Mouse (Mus musculus) limb, embryonic 13.5 days (tissue): ENCODE data around the gene Abcb10. TPM values are rescaled to one million over a fixed set of nuclear protein-coding genes. Genes with fewer than 3 reads are reported as not detected.

Source experiments
- ATAC-seq: fragments of 200-750 bp; cut with Nextera tagmentation; 2 replicates; pipeline ENCODE4 v1.8.0; 2017; ENCODE audit warnings: low read depth, moderate number of reproducible peaks, moderate TSS enrichment; ENCODE audit not compliant: low FRiP score
- H3K27ac ChIP-seq: fragments of 300-500 bp; sonication (generic); 2 replicates; pipeline ENCODE4 v1.5.1; 2015; ENCODE audit warnings: inconsistent platforms, mild to moderate bottlenecking, moderate library complexity
- H3K27me3 ChIP-seq: fragments of 300-500 bp; sonication (generic); 2 replicates; pipeline ENCODE4 v1.6.1; 2015; ENCODE audit warnings: mild to moderate bottlenecking, inconsistent platforms
- H3K36me3 ChIP-seq: fragments of 300-500 bp; sonication (generic); 2 replicates; pipeline ENCODE4 v1.6.1; 2015; ENCODE audit warnings: inconsistent platforms, mild to moderate bottlenecking, moderate library complexity
- H3K4me1 ChIP-seq: fragments of 300-500 bp; sonication (generic); 2 replicates; pipeline ENCODE4 v1.6.1; 2015; ENCODE audit warnings: inconsistent platforms
- H3K4me2 ChIP-seq: fragments of 300-500 bp; sonication (generic); replicated peaks from 2 replicates; pipeline ENCODE4 v1.6.1; 2015; ENCODE audit warnings: inconsistent platforms, mild to moderate bottlenecking, moderate library complexity
- H3K4me3 ChIP-seq: fragments of 300-500 bp; sonication (generic); 2 replicates; pipeline ENCODE4 v1.5.1; 2015; ENCODE audit warnings: moderate library complexity, mild to moderate bottlenecking, inconsistent platforms
- H3K9ac ChIP-seq: fragments of 300-500 bp; sonication (generic); 2 replicates; pipeline ENCODE4 v1.6.1; 2015; ENCODE audit warnings: mild to moderate bottlenecking, inconsistent platforms
- H3K9me3 ChIP-seq: fragments of 300-500 bp; sonication (generic); 2 replicates; pipeline ENCODE4 v1.6.1; 2016; ENCODE audit warnings: inconsistent platforms
- WGBS: fragments of 180-500 bp; shearing (Covaris S2); methylation state at CpG from one replicate; pipeline ENCODE4 v1.1.7; 2015; 5-methylcytosine and 5-hydroxymethylcytosine counted together
- polyA plus RNA-seq: library from polyadenylated mRNA; unstranded; fragments of >200 nt; fragmentation: Nextera tagmentation; extraction: Ambion mirVana; gene quantifications from 2 replicates; pipeline ENCODE4 v1.2.1, GENCODE M21; 2015

Abcb10 gene
- polyA plus RNA-seq, 1 experiment from 2014 or later, result 17.0 TPM

DNA sequence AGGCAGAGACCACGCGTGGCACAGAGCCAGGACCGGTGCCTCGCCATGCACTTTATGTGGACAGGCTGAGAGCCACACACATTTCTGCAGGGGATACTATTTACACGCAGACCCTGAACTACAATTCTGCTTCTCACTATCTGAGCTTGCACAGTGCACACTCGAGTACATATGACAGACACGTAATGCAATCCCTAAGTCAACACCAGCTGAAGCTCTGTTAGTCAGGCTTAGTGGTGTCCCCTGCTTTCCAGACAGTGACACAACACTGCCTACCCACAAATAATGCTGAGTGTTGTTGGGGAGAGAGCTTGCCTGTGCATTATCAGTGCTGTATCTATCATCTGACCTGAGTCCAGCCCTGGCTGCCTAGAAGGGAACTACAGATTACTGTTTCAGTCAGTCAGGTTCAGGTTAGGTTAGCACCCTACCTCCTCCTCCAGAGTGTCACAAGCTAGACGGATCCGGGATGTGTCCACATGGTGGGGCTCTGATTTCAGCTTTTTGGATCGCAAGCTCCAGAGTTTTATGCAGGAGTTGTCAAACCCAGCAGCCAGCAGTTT lies 19.7 kb upstream of the Abcb10 start:
- Histone ChIP-seq H3K27me3 (no peaks in the 10 kb centered on the region), H3K36me3 (peaks cover 95% of the 10 kb centered on the region), H3K4me3 (no peak overlapping the region), H3K4me2 (no peak overlapping the region), H3K27ac (no peak overlapping the region), H3K4me1 (no peaks in the 10 kb centered on the region), H3K9me3 (no peaks in the 10 kb centered on the region), H3K9ac (0 out of 2 replicates have a peak overlapping the region, but pooled peaks have one; percentile 8)
- WGBS, result 93% methylated on average over 10 of the region's 10 CpGs
- ATAC-seq, result no peak

DNA sequence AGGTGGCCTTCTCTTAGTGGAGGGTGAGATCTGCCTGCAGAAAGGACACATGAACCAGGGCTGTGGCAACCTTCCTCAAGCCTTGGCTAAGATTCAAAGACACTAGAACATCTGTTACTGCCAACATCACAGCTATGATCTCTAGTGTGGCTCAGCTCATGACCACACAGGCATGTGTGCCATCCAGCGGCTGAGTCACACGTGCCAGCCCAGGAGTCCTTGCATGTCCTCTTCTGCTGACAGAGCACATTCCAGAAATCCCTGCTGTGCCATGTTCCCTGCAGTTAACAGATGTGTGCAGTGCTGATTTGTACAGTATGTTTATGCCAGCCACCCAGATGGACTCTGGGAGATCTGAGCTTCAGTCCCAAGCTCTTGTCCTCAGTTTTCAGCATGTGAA lies 16.6 kb upstream of the Abcb10 start:
- H3K4me1 ChIP-seq, result no peaks in the 10 kb centered on the region
- H3K9me3 ChIP-seq, result no peaks in the 10 kb centered on the region
- ATAC-seq, result no peak
- H3K4me2 ChIP-seq, result no peak overlapping the region
- H3K27ac ChIP-seq, result no peak overlapping the region
- H3K4me3 ChIP-seq, result no peak overlapping the region
- WGBS, result 82% methylated on average over 2 of the region's 2 CpGs
- H3K27me3 ChIP-seq, result no peaks in the 10 kb centered on the region
- H3K9ac ChIP-seq, result no peak overlapping the region
- H3K36me3 ChIP-seq, result peaks cover 90% of the 10 kb centered on the region

DNA sequence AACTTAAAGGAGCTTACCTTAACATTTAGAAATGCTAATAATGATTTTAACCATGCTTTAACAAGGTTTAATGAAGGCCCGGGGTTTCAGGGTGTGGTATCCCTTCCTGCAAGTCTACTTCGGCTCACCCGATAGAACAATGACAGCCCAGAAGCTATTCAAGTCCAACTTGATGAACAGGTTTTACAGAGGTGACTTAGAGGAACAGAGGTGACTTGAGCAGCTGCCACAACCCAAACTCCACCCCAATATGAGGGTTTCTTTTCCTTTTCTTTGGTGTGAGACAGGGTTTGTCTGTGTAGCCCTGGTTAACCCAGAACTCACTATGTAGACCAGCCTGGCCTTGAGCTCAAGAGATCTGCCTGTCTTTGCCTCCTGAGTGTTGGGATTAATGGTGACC lies 11.1 kb upstream of the Abcb10 start:
- no peaks in the 10 kb centered on the region for H3K9me3 ChIP-seq
- 94% methylated on average over 3 of the region's 3 CpGs for WGBS
- H3K4me2 ChIP-seq, result no peak overlapping the region
- no peaks in the 10 kb centered on the region for H3K27me3 ChIP-seq
- no peak for ATAC-seq
- no peak overlapping the region for H3K27ac ChIP-seq
- H3K4me1 ChIP-seq, result no peaks in the 10 kb centered on the region
- H3K36me3 ChIP-seq, result peaks cover 51% of the 10 kb centered on the region
- no peak overlapping the region for H3K4me3 ChIP-seq
- H3K9ac ChIP-seq, result no peak overlapping the region

DNA sequence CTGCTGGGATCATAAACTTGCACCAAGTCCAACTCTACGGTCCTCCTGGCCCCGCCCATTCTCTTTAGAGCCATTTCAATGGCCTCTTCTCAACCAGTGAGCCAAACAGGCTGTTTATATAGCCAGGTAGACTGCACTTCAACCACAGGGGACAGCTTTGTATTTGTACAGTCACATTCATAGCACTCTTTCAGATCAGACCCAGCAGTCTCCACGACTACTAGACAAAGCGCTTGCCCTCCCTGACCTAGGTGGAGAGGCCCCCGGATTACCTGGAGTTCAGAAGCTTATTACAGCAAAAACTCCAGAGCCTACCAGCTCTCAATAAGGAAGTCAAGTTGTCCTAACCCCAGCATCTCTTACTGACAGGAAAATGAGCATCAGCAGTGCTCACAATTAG lies 10.7 kb upstream of the Abcb10 start:
- Histone ChIP-seq H3K9me3 (no peaks in the 10 kb centered on the region), H3K4me2 (no peak overlapping the region), H3K4me1 (no peaks in the 10 kb centered on the region), H3K36me3 (peaks cover 47% of the 10 kb centered on the region), H3K27ac (no peak overlapping the region), H3K4me3 (no peak overlapping the region), H3K27me3 (no peaks in the 10 kb centered on the region), H3K9ac (no peak overlapping the region)
- WGBS, result 90% methylated on average over 5 of the region's 5 CpGs
- no peak for ATAC-seq

DNA sequence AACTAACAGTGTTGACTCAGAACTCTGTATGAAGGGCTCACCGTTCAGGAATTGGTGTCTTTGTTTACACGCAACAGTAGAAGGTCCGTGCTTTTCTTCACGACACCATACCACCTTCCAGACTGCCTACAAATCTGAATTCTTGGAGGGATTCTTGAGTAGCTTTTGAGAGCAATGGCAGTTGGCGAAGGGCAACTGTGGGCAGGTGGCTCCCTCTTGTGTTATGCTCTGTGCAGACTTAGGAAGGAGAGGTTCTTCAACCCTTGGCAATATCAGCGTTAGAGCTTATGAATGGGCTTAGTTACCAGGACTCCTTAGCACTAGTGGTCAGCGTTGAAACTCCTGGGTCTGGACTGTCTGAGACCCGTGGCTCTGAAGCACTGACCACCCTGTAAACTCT lies 9.7 kb upstream of the Abcb10 start:
- Histone ChIP-seq H3K9ac (no peak overlapping the region), H3K4me3 (no peak overlapping the region), H3K27me3 (no peaks in the 10 kb centered on the region), H3K9me3 (no peaks in the 10 kb centered on the region), H3K4me2 (no peak overlapping the region), H3K27ac (no peak overlapping the region), H3K4me1 (no peaks in the 10 kb centered on the region), H3K36me3 (peaks cover 38% of the 10 kb centered on the region)
- ATAC-seq, result no peak
- WGBS, result 90% methylated on average over 8 of the region's 8 CpGs

DNA sequence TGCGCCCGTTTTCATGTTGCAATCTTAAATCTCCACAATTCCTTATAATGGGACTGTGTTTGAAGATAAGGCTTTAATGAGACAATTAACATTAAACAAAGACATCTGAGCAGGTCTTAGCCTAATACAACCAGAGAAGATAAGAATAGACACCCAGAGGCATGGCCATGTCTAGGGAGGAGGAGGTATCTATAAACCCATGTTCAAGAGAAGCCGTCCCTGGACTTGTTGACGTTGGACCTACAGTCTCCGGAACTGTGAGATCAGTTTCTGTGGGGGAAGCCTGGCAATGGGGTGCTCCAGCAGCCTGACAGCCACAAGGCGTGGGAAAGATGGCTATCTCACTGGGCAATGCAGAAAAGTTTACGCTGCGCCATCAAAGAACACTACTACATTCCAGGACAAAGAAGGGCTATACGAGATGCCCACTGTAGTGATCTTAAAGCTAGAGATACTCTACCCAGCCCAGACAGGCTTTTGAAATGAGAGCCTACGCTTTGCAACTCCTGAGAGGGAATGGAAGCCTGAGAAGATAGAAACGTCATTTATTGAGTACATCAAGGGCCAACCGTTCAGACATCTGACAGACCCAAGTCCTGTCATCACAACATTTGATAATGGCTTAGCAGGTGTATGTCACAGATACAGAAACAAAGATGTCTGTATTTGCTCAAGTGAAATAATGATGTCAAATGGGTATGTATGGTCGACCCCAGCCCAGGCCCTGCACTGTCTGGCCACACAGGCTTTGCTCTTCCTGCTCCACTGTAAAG lies 7.5 kb upstream of the Abcb10 start:
- H3K4me1 ChIP-seq, result no peaks in the 10 kb centered on the region
- H3K9me3 ChIP-seq, result no peaks in the 10 kb centered on the region
- 85% methylated on average over 13 of the region's 13 CpGs for WGBS
- H3K4me3 ChIP-seq, result no peak overlapping the region
- ATAC-seq, result no peak
- H3K36me3 ChIP-seq, result peaks cover 20% of the 10 kb centered on the region
- no peak overlapping the region for H3K4me2 ChIP-seq
- H3K27me3 ChIP-seq, result no peaks in the 10 kb centered on the region
- H3K9ac ChIP-seq, result no peak overlapping the region
- H3K27ac ChIP-seq, result no peak overlapping the region

DNA sequence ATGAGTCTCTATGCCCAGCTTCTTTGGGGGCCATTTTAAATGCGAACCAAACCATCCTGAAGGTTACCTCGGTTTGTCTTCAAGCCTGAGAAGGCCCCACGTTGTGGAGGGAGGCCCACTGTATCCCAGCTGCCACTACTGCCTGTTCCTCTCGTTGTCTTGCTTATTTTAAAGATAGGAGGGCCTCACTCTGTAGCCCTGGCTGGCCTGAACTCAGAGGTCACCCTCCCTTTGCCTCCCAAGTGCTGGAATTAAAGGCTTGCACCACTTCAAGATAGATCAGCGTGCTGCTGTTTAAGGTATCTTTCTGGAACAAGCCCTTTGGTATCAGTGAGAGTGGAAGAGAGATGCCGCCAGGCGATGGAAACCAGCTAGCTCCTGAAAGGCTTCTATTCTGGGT lies 6.2 kb upstream of the Abcb10 start:
- ATAC-seq, result no peak
- Histone ChIP-seq H3K9me3 (no peaks in the 10 kb centered on the region), H3K36me3 (peaks cover 8% of the 10 kb centered on the region; the same call in 1 of the 2 replicates), H3K27me3 (no peaks in the 10 kb centered on the region), H3K4me1 (no peaks in the 10 kb centered on the region), H3K4me2 (no peak overlapping the region), H3K4me3 (no peak overlapping the region), H3K9ac (no peak overlapping the region), H3K27ac (no peak overlapping the region)
- 82% methylated on average over 7 of the region's 7 CpGs for WGBS

DNA sequence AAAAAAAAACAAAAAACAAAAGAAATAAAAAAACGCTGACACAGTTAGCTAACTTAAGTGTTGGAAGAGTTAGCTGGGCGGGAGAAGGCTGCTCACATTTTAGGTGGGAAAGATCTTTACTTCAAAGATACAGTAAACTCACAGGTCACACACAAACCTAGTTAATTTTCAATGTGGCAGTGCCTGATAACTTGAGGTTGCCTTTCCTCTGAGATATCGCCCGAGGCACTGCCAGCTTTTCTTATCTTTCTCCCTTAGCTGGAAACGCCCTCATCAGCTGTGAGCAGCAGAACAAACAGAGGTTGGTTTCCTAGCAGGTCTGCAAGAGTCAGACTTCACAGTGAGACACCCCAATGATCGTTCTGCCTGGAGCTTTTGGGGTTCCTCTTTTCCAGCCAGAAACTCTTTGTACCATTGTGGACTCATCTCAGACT lies 5.7 kb upstream of the Abcb10 start:
- H3K36me3 ChIP-seq, result peaks cover 3% of the 10 kb centered on the region; the same call in 1 of the 2 replicates
- H3K4me2 ChIP-seq, result no peak overlapping the region
- H3K4me3 ChIP-seq, result no peak overlapping the region
- no peaks in the 10 kb centered on the region for H3K4me1 ChIP-seq
- 79% methylated on average over 6 of the region's 6 CpGs for WGBS
- H3K27ac ChIP-seq, result no peak overlapping the region
- no peak overlapping the region for H3K9ac ChIP-seq
- ATAC-seq, result no peak
- no peaks in the 10 kb centered on the region for H3K27me3 ChIP-seq
- H3K9me3 ChIP-seq, result no peaks in the 10 kb centered on the region

DNA sequence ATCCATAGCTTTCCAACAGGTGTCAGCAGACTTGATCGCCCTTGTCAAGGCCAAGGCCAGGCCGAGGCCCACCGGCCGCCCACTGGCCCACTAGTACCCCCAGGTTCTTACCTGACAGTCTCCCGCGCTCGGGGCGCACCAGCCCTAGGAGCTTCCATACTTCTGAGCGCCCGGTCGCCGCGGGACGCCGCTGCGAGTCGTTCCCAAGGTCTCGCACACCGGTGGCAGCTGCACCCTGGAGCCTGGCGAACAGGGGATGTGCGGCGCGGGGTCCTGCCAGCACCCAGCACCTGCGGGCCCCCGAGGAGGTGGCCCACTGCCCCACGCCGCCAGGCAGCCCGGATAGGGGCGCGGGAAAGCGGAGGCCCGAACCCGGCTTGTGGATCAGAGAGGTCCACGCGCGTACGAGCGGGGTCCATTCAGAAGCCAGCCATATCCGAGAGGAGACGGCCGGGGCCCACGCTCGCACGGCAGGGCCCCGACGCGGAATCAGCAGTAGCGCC lies 580 bp downstream of the Abcb10 start:
- peaks cover 19% of the 10 kb centered on the region for H3K4me1 ChIP-seq
- no peaks in the 10 kb centered on the region for H3K9me3 ChIP-seq
- H3K4me3 ChIP-seq, result peak overlapping the region; percentile 65
- under 1% methylated on average over 48 of the region's 48 CpGs for WGBS
- H3K27me3 ChIP-seq, result no peaks in the 10 kb centered on the region
- peak overlapping the region; percentile 81 for H3K9ac ChIP-seq
- ATAC-seq, result peak; percentile 34; the same call in 1 of the 2 replicates
- H3K27ac ChIP-seq, result peak overlapping the region; percentile 80
- no peaks in the 10 kb centered on the region for H3K36me3 ChIP-seq
- H3K4me2 ChIP-seq, result peak overlapping the region; percentile 82

DNA sequence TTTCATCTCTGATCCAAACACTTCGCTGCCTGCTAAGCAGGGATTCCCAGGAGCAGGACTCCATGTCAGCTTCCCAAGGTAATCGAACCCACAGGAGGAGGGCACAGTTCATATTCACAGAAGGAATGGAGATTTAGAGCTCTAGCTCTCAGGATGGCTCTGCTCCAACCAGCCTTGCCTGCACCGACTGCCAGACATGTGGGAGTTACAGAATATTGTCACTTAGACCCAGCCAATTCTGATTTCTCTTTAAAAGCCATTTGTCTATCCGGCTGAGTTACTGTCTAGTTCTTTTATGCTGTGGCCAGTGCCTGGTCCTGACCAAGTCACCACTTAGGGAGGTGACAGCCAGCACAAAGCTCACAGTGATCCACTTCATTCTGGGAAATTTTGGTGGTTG lies 1.2 kb downstream of the Abcb10 start:
- Histone ChIP-seq H3K9ac (peak overlapping the region; percentile 35; the same call in 1 of the 2 replicates), H3K4me2 (peak overlapping the region; percentile 82), H3K36me3 (no peaks in the 10 kb centered on the region), H3K4me1 (peaks cover 19% of the 10 kb centered on the region), H3K27ac (no peak overlapping the region), H3K9me3 (no peaks in the 10 kb centered on the region), H3K4me3 (peak overlapping the region; percentile 65), H3K27me3 (no peaks in the 10 kb centered on the region)
- 55% methylated on average over 4 of the region's 4 CpGs for WGBS
- ATAC-seq, result no peak

DNA sequence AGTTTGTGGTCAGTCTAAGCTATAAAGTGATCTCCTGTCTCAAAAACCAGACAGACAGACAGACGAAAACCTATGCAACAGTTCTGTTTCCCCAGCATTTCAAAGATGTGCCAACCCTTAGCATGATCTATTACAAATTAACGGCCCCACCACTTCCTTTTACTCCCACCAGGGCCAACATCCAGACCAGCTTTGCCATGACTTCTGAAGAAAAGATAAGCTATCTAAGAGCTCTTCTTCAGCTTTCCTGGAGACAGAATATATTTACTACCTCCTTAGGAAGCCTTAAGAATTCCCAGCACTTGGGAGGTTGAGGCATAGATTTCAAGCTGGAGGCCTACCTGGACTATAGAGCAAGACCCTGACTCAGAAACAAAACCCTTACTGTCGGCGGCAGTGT lies 2.7 kb downstream of the Abcb10 start:
- H3K36me3 ChIP-seq, result no peaks in the 10 kb centered on the region
- H3K27me3 ChIP-seq, result no peaks in the 10 kb centered on the region
- 0 out of 2 replicates have a peak overlapping the region, but pooled peaks have one; percentile 7 for H3K4me2 ChIP-seq
- H3K9me3 ChIP-seq, result no peaks in the 10 kb centered on the region
- no peak overlapping the region; the same call in 1 of the 2 replicates for H3K4me3 ChIP-seq
- no peak for ATAC-seq
- H3K9ac ChIP-seq, result no peak overlapping the region; the same call in 1 of the 2 replicates
- H3K4me1 ChIP-seq, result peaks cover 19% of the 10 kb centered on the region
- no peak overlapping the region for H3K27ac ChIP-seq
- 63% methylated on average over 4 of the region's 4 CpGs for WGBS

DNA sequence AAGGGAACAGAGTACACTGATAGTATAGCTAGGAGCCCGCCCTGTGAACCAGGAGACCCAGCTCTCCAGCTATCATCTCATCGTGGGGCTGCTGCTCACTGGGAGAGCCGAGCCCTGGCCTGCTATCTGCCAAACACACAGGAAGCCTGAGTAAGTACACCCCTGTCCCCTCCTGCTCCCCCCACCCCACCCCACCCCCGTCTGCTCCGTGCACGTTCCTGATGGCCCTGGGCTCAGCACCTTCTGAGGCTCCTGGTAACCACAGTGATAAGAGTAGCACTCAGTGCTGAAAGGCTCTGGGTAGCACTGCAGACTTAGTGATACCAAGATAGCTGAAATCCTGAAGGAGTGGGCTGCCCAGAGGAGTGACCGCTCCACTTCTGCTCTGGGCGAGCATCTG lies 4.0 kb downstream of the Abcb10 start:
- no peak overlapping the region for H3K4me3 ChIP-seq
- no peaks in the 10 kb centered on the region for H3K27me3 ChIP-seq
- no peak overlapping the region for H3K4me2 ChIP-seq
- 69% methylated on average over 8 of the region's 8 CpGs for WGBS
- no peak overlapping the region for H3K27ac ChIP-seq
- no peak for ATAC-seq
- H3K9ac ChIP-seq, result no peak overlapping the region
- H3K4me1 ChIP-seq, result peaks cover 19% of the 10 kb centered on the region
- H3K36me3 ChIP-seq, result no peaks in the 10 kb centered on the region
- no peaks in the 10 kb centered on the region for H3K9me3 ChIP-seq
